Mouse (Mus musculus): ENCODE results near the gene Aip. TPM values are rescaled to one million over a fixed set of nuclear protein-coding genes. Genes with fewer than 3 reads are reported as not detected.

The Aip gene
- polyA plus RNA-seq, 1 experiment from 2014 or later, result 97.7 TPM

DNA sequence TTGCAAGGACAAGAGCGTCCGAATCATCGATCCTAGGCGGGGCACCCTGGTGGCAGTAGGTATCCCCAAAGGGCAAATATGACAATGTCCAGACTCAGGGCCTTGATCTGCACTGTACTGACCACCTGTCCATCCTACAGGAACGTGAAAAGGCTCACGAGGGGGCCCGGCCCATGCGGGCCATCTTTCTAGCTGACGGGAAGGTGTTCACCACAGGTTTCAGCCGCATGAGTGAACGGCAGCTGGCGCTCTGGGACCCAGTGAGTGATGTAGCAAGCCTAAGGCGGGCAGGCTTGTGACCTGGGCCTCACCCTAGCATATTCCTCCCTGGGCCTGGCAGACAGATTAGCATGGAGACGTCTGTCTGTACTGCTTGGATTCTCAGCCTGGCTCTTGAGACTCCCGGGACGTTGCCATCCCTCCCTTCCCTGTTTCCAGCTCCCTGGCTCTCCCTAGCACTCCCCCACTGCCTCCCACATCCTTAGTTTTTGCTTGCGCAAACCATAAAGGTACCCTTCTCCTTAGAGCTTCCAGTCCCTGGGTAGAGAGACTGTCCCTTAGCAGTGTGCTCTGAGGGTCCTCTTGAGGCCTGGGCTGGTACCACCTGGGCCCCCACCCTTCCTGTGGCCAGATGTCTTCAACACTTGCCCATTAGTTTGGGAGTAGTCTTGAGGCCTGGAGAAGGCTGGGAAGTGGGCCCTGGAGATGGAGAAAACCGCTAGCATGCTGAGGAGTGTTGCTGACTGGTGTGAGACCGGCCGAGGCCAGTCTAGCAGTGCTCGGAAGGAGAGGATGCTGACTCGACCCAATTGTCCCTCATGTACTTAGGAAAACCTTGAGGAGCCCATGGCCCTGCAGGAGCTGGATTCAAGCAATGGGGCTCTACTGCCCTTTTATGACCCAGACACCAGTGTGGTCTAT lies 25.2 kb upstream of the Aip start:
- peaks cover 22% of the 10 kb centered on the region for H3K4me1 ChIP-seq
- WGBS, result 89% methylated on average over 22 of the region's 22 CpGs
- H3K4me3 ChIP-seq, result no peak overlapping the region
- H3K27me3 ChIP-seq, result no peaks in the 10 kb centered on the region
- H3K27ac ChIP-seq, result no peak overlapping the region
- H3K4me2 ChIP-seq, result no peak overlapping the region
- H3K36me3 ChIP-seq, result peaks cover 46% of the 10 kb centered on the region
- H3K9me3 ChIP-seq, result no peaks in the 10 kb centered on the region
- ATAC-seq (ENCODE audit: insufficient number of reproducible peaks, low FRiP score, low TSS enrichment, low read depth), result no peak
- no peak overlapping the region for H3K9ac ChIP-seq

DNA sequence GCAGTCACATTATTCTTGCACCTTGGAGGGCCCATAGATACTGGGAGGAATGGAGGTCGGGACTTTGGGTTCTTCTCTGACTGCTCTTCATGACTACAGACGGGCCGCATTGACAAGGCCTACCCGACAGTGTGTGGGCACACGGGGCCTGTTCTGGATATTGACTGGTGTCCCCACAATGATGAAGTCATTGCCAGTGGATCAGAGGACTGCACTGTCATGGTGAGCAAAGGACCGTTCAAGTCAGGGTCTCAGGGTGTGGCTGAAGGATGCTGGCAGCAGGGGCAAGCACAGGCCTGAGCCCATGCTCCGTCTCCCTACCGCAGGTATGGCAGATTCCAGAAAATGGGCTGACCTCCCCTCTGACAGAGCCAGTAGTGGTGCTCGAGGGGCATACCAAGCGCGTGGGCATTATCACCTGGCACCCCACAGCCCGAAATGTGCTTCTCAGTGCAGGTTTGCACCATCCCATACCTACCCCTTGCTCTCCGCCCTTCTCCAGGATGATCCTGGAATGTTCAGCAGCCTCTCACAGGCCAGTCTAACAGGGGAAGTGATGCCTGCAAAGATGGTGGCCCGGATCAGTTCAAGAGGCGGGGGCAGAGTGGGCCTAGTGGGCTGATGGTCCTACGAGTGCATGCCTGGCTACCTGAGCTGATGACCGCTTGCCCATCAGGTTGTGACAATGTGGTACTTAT lies 24.3 kb upstream of the Aip start:
- Histone ChIP-seq H3K4me3 (peak overlapping the region; percentile 92), H3K27ac (no peak overlapping the region), H3K9ac (no peak overlapping the region), H3K4me1 (peaks cover 22% of the 10 kb centered on the region), H3K36me3 (peaks cover 39% of the 10 kb centered on the region), H3K9me3 (no peaks in the 10 kb centered on the region), H3K4me2 (peak overlapping the region; percentile 81), H3K27me3 (no peaks in the 10 kb centered on the region)
- WGBS, result 93% methylated on average over 17 of the region's 17 CpGs
- no peak for ATAC-seq (ENCODE audit: insufficient number of reproducible peaks, low FRiP score, low TSS enrichment, low read depth)

DNA sequence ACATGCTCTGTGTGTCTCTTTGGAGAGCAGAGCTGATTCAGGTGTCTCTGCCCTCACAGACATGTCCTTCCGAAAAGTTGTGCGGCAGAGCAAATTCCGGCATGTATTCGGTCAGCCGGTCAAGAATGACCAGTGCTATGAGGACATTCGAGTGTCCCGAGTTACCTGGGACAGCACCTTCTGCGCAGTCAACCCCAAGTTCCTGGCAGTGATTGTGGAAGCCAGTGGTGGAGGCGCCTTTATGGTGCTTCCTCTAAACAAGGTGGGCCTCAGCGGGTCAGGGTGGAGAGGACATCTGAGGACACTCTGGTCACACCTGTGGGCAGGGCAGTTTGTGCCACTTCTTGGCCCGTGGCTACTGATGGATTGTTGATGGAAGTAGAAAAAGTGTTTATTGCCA lies 23.6 kb upstream of the Aip start:
- 85% methylated on average over 11 of the region's 11 CpGs for WGBS
- peak overlapping the region; percentile 81 for H3K4me2 ChIP-seq
- no peaks in the 10 kb centered on the region for H3K9me3 ChIP-seq
- H3K4me3 ChIP-seq, result peak overlapping the region; percentile 92
- H3K27ac ChIP-seq, result peak overlapping the region; percentile 81
- H3K4me1 ChIP-seq, result peaks cover 22% of the 10 kb centered on the region
- ATAC-seq (ENCODE audit: insufficient number of reproducible peaks, low FRiP score, low TSS enrichment, low read depth), result no peak
- peak overlapping the region; percentile 90 for H3K9ac ChIP-seq
- H3K36me3 ChIP-seq, result peaks cover 39% of the 10 kb centered on the region
- no peaks in the 10 kb centered on the region for H3K27me3 ChIP-seq

DNA sequence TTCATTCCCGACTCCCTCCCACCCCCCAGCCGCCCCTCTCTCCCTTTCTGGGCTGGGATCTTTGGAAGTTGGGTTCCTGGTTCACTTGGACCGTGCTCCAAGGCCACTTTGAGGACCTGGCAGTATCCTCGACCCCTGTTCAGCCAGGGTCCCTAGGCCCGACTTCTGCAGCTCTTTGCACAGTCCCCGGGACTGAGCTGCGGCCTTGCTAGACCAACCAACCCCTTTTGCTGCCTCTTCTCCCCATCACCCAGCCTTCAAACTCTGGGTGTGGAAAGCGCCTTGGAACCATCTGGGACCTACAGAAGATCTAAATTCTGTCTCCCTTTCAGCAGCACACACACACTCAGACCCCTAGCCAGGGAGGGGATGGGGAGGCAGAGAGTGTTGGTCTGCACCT lies 23.2 kb upstream of the Aip start:
- peak overlapping the region; percentile 81 for H3K27ac ChIP-seq

DNA sequence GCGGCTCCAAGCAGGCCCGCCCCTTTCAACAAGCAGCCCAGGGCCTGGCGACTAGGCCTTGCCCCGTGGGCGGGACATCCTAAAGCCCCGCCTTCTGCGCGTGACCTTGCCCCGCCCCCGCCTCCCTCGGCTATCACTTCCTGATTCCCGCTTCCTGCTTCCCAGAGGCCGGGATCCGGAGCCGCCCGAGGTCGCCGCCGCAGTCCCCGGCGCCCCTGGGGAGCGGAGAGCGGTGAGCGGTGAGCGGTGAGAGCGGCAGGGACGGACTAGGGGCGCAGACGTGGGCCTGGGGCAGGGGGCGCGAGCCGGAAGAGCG lies 22.8 kb upstream of the Aip start, which contains the start of gene Coro1b:
Gene Coro1b (plus strand): TSS at position 129 of the 316 bp plus-strand sequence.
- Histone ChIP-seq H3K27me3 (no peaks in the 10 kb centered on the region), H3K9ac (peak within 1 kb of the TSS; percentile 90), H3K4me3 (peak within 1 kb of the TSS; percentile 92), H3K9me3 (no peaks in the 10 kb centered on the region), H3K27ac (peak within 1 kb of the TSS; percentile 81), H3K4me1 (peaks cover 22% of the 10 kb centered on the region), H3K36me3 (peaks cover 34% of the 10 kb centered on the region), H3K4me2 (peak within 1 kb of the TSS; percentile 81)
- WGBS, result under 1% methylated on average over 33 of the region's 33 CpGs
- ATAC-seq (ENCODE audit: insufficient number of reproducible peaks, low FRiP score, low TSS enrichment, low read depth), result peak; percentile 92

More for the DNA sequence above, 23.2 kb upstream of the Aip start:
- ATAC-seq (ENCODE audit: insufficient number of reproducible peaks, low FRiP score, low TSS enrichment, low read depth), result peak; percentile 20
- no peaks in the 10 kb centered on the region for H3K27me3 ChIP-seq
- 2% methylated on average over 8 of the region's 8 CpGs for WGBS
- peaks cover 22% of the 10 kb centered on the region for H3K4me1 ChIP-seq
- peak overlapping the region; percentile 81 for H3K4me2 ChIP-seq
- H3K9ac ChIP-seq, result peak overlapping the region; percentile 90
- peak overlapping the region; percentile 92 for H3K4me3 ChIP-seq
- peaks cover 38% of the 10 kb centered on the region for H3K36me3 ChIP-seq
- no peaks in the 10 kb centered on the region for H3K9me3 ChIP-seq

DNA sequence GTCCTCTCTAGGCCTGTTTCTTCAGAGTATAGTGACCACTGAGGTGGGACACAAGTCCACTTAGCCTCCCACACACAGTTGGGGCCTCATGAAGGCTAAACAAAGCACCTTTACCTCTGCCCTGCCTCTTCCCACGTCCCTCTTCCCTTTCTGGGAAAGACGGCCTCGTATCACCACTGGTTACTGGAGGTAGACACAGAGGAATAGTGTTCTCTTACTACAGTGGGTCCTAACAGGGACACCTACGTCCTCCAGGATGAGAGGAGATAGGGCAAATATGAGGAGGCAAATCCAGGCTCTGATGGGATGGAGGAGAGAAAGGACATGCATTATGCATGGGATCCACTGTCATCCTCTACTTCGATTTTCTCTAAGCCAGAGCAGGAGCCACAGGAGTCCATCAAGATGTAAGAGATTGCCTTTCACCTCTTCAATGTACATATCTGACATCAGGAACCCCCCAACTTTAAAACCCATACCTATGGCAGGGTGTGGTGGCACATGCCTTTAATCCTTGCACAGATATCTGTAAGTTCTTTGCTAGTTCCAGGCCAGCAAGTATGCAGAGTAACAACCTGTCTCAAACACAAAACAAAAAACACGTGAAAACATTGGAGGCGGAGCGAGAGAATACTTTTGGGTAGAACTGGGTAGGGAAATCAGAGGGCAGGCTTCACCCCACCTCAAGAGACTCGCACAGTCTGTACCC lies 22.3 kb upstream of the Aip start:
- peak overlapping the region; percentile 28 for H3K27ac ChIP-seq
- no peaks in the 10 kb centered on the region for H3K9me3 ChIP-seq
- peaks cover 22% of the 10 kb centered on the region for H3K4me1 ChIP-seq
- 40% methylated on average over 9 of the region's 9 CpGs for WGBS
- H3K27me3 ChIP-seq, result no peaks in the 10 kb centered on the region
- H3K4me3 ChIP-seq, result peak overlapping the region; percentile 92
- H3K9ac ChIP-seq, result peak overlapping the region; percentile 90; the same call in 1 of the 2 replicates
- no peak for ATAC-seq (ENCODE audit: insufficient number of reproducible peaks, low FRiP score, low TSS enrichment, low read depth)
- peaks cover 29% of the 10 kb centered on the region for H3K36me3 ChIP-seq
- peak overlapping the region; percentile 81 for H3K4me2 ChIP-seq

DNA sequence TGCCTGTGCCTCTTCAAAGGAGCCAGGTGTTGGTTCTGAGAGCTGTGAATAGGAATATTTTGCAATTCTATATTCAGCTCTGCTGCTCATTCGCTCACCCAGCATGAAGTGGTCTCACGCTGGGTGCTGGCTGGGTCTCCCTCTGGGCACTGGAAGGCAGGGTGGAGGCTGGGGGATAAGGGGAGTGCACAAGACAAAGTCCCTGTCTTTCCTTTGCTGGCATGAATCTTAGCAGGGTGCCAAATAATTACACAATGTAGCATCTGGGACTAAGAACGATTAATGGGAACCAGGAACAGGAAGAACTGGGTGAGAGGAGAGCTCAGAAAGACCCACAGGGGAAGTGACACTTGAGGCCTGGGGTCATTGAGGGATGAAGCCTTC lies 21.4 kb upstream of the Aip start:
- no peak overlapping the region for H3K4me2 ChIP-seq
- no peak for ATAC-seq (ENCODE audit: insufficient number of reproducible peaks, low FRiP score, low TSS enrichment, low read depth)

DNA sequence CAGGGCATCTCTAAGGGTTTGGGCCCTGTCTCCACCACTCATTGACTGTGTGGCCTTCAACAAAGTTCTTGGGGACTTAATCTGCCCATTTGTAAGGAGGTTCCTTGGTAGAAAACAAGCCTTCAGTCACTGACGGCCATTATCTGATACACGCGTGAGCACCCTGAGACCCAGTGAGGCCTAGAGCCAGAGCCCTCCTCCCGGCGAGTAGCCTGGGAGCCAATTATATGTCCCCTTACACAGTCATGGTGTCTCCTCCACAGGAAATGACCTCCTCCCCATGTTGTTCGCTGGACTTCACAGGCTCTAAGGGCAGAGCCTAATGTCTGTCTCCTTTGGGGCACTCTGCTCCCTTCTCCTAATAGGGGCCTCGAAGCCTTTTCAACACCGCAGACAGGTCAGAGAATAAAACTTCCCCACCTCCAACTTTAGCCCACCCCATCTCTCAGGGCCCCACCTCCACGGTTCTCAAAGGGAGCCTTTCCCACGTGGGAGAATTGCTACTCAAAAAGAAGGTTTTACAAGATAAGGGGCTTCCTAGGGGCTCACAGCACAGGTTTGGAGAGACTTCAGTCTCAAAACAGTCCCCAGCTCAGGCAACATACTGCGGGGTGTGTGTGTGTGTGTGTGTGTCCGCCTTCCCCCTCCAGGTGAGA lies 20.8 kb upstream of the Aip start:
- Histone ChIP-seq H3K27me3 (no peaks in the 10 kb centered on the region), H3K9me3 (no peaks in the 10 kb centered on the region), H3K4me3 (no peak overlapping the region), H3K9ac (no peak overlapping the region), H3K36me3 (peaks cover 18% of the 10 kb centered on the region), H3K4me2 (no peak overlapping the region), H3K4me1 (peaks cover 22% of the 10 kb centered on the region), H3K27ac (no peak overlapping the region)
- ATAC-seq (ENCODE audit: insufficient number of reproducible peaks, low FRiP score, low TSS enrichment, low read depth), result no peak
- 61% methylated on average over 12 of the region's 12 CpGs for WGBS

More for the DNA sequence above, 21.4 kb upstream of the Aip start:
- Histone ChIP-seq H3K4me3 (no peak overlapping the region), H3K9me3 (no peaks in the 10 kb centered on the region), H3K36me3 (peaks cover 21% of the 10 kb centered on the region), H3K27me3 (no peaks in the 10 kb centered on the region), H3K27ac (no peak overlapping the region), H3K9ac (no peak overlapping the region), H3K4me1 (peaks cover 22% of the 10 kb centered on the region)
- 48% methylated on average over 3 of the region's 3 CpGs for WGBS

DNA sequence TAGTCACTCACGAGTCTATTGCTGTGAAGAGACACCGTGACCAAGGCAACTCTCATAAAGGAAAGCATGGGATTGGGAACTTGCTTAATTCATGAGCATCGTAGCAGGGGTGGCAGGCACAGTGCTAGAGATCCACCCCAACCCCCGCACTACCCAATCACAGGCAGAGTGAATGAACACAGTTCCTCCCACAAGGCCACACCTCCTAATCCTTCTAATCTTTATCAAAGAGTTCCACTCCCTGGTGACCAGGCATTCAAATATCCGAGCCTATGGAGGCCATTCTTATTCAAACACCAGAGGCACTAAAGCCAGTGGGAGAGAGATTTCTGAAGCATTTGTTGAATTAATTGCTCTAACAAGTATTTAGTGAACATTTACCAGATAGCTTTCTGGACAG lies 20.3 kb upstream of the Aip start:
- Histone ChIP-seq H3K4me1 (peaks cover 22% of the 10 kb centered on the region), H3K36me3 (peaks cover 13% of the 10 kb centered on the region), H3K4me3 (no peak overlapping the region), H3K9me3 (no peaks in the 10 kb centered on the region), H3K27me3 (no peaks in the 10 kb centered on the region), H3K4me2 (no peak overlapping the region), H3K27ac (no peak overlapping the region), H3K9ac (no peak overlapping the region)
- WGBS, result 86% methylated on average over 5 of the region's 5 CpGs
- no peak for ATAC-seq (ENCODE audit: insufficient number of reproducible peaks, low FRiP score, low TSS enrichment, low read depth)

DNA sequence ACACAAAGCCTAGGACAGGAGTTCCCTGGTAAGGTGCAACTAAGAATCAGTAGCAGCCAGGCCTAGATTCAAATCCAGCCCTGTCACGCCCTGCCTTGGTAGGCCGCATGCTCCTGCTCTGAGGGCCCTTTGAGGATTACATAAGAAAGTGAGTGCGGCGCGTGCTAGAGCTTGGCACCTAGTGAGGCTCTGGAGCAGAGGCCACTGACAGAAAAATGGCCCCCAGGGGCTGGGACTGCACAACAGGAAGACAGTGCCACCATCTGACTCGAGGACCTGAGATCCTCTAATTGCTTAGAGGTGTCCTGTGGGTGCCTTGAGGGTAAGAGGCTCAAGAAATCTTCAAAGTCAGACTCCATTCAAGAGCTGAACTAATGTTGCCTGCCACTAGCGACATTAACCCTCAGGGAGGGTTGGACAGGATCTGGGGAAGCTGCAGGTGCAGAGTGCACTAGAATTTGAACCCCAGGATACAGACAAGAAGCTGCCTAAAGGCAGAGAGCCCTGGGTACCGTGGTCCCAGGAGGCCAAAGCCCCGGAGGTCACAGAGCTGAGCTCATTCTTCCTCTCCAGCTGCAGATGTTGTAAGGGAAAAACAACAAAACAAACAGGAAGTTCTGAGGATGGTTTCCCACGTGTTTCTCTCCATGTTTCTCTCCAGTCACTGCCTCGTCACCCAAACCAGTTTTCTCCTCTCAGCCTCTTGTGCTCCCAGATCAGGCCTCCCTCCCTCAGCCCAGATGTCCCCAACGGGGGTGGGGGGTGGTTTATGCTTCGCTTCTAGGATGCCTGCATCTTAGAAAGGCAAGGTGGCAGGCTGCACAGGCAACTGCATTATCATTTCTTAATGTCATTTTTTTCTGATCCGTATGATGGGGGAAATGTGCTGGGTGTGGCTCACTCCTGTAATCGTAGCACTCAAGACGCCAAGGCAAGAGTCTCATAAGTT lies 19.2 kb upstream of the Aip start:
- Histone ChIP-seq H3K27me3 (no peaks in the 10 kb centered on the region), H3K27ac (no peak overlapping the region), H3K9ac (no peak overlapping the region), H3K4me2 (no peak overlapping the region), H3K4me1 (peaks cover 17% of the 10 kb centered on the region), H3K4me3 (no peak overlapping the region), H3K9me3 (no peaks in the 10 kb centered on the region), H3K36me3 (peaks cover 1% of the 10 kb centered on the region)
- ATAC-seq (ENCODE audit: insufficient number of reproducible peaks, low FRiP score, low TSS enrichment, low read depth), result no peak
- WGBS, result 77% methylated on average over 16 of the region's 16 CpGs
